Mouse (Mus musculus) megakaryocyte, adult 5-6 weeks (primary cell): Measurements from ENCODE around the gene Arl4d. TPM values are rescaled to one million over a fixed set of nuclear protein-coding genes. Genes with fewer than 3 reads are reported as not detected.

Experiments used
- ATAC-seq: 2 replicates; pipeline ENCODE4 v1.8.0; 2016; ENCODE audit warnings: mild to moderate bottlenecking, inconsistent platforms; ENCODE audit not compliant: poor library complexity, severe bottlenecking
- total RNA-seq, 2 experiments: library from RNA; stranded (forward) in 1 of 2; stranded (reverse) in 1 of 2; fragments of 153-499, 151-499 nt in 1 of 2; fragments of 221-1000, 200-1000 nt in 1 of 2; gene quantifications; 2 replicates each; pipeline versions ENCODE4 v1.2.3 to v1.2.4; 2015 to 2017

Arl4d gene
- total RNA-seq, 2 experiments from 2014 or later: 1.7 to 2.1 TPM

- ATAC-seq: no peak
Measured at GRCm38 (mm10) chr11:101714012-101714411, 48.7 kb downstream of the Arl4d start.

Other genes starting within 250 kb of the Arl4d start
- gene Aarsd1, start 247.9 kb upstream of the Arl4d start, total RNA-seq (2015): 11.6 and 18.1 TPM in 2 replicates
- 22.9 and 28.9 TPM in 2 replicates for gene Aarsd1, start 247.9 kb upstream of the Arl4d start, total RNA-seq (2017)
- gene Gm27029, start 240.7 kb upstream of the Arl4d start, total RNA-seq (2015): 1.7 TPM in 1 of 2 replicates, not detected in the other
- 0.95 and 1.3 TPM in 2 replicates for gene Gm27029, start 240.7 kb upstream of the Arl4d start, total RNA-seq (2017)
- gene Rundc1, start 240.5 kb upstream of the Arl4d start, total RNA-seq (2015): 2.4 and 3.0 TPM in 2 replicates
- 3.1 and 3.3 TPM in 2 replicates for gene Rundc1, start 240.5 kb upstream of the Arl4d start, total RNA-seq (2017)
- 0.43 and 2.5 TPM in 2 replicates for gene Ptges3l, start 240.2 kb upstream of the Arl4d start, total RNA-seq (2015)
- 0.66 TPM in 1 of 2 replicates, not detected in the other for gene Ptges3l, start 240.2 kb upstream of the Arl4d start, total RNA-seq (2017)
- gene Rpl27, start 223.2 kb upstream of the Arl4d start, total RNA-seq (2015): 334 and 336 TPM in 2 replicates
- 2,102 and 2,594 TPM in 2 replicates for gene Rpl27, start 223.2 kb upstream of the Arl4d start, total RNA-seq (2017)
- gene Ifi35, start 217.1 kb upstream of the Arl4d start, total RNA-seq (2015): 60.6 and 62.4 TPM in 2 replicates
- gene Ifi35, start 217.1 kb upstream of the Arl4d start, total RNA-seq (2017): 47.3 and 56.5 TPM in 2 replicates
- 0.13 and 0.16 TPM in 2 replicates for gene Rnd2, start 200.5 kb upstream of the Arl4d start, total RNA-seq (2015)
- gene Rnd2, start 200.5 kb upstream of the Arl4d start, total RNA-seq (2017): 0.20 TPM in 1 of 2 replicates, not detected in the other
- 7.3 and 10.8 TPM in 2 replicates for gene Vat1, start 199.3 kb upstream of the Arl4d start, total RNA-seq (2015)
- 3.4 and 5.2 TPM in 2 replicates for gene Vat1, start 199.3 kb upstream of the Arl4d start, total RNA-seq (2017)
- 15.3 and 15.9 TPM in 2 replicates for gene Brca1, start 113.6 kb upstream of the Arl4d start, total RNA-seq (2015)
- 26.8 and 34.8 TPM in 2 replicates for gene Brca1, start 113.6 kb upstream of the Arl4d start, total RNA-seq (2017)
- 32.4 and 33.9 TPM in 2 replicates for gene Nbr1, start 113.4 kb upstream of the Arl4d start, total RNA-seq (2015)
- 53.6 and 60.7 TPM in 2 replicates for gene Nbr1, start 113.4 kb upstream of the Arl4d start, total RNA-seq (2017)
- gene Tmem106a, start 83.3 kb upstream of the Arl4d start, total RNA-seq (2015): 35.3 and 35.7 TPM in 2 replicates
- gene Tmem106a, start 83.3 kb upstream of the Arl4d start, total RNA-seq (2017): 20.5 and 24.1 TPM in 2 replicates
- gene Gm11634, start 66.3 kb upstream of the Arl4d start, total RNA-seq (2015): not detected in 2 replicates
- gene Gm11634, start 66.3 kb upstream of the Arl4d start, total RNA-seq (2017): not detected in 2 replicates
- 22.6 and 28.8 TPM in 2 replicates for gene Rdm1, start 38.3 kb upstream of the Arl4d start, total RNA-seq (2015)
- gene Rdm1, start 38.3 kb upstream of the Arl4d start, total RNA-seq (2017): 18.1 and 23.1 TPM in 2 replicates
- 18.5 and 18.8 TPM in 2 replicates for gene Dhx8, start 67.4 kb downstream of the Arl4d start, total RNA-seq (2015)
- 36.9 and 39.1 TPM in 2 replicates for gene Dhx8, start 67.4 kb downstream of the Arl4d start, total RNA-seq (2017)
- gene Etv4, start 119.8 kb downstream of the Arl4d start, total RNA-seq (2015): not detected in 2 replicates
- not detected in 2 replicates for gene Etv4, start 119.8 kb downstream of the Arl4d start, total RNA-seq (2017)
- gene Meox1, start 228.8 kb downstream of the Arl4d start, total RNA-seq (2015): not detected in 2 replicates
- gene Meox1, start 228.8 kb downstream of the Arl4d start, total RNA-seq (2017): 0.15 TPM in 1 of 2 replicates, not detected in the other